Mouse (Mus musculus) heart, embryonic 16.5 days (tissue): ENCODE measurements around the gene Krtap5-3. TPM values are rescaled to one million over a fixed set of nuclear protein-coding genes. Genes with fewer than 3 reads are reported as not detected.
"Not testable (repeated sequence)": the region's sequence is repeated elsewhere in the genome, so short reads cannot be mapped to it uniquely, and the experiment has no call there.

Source experiments
- ATAC-seq: fragments of 200-750 bp; cut with Nextera tagmentation; replicated peaks from 2 replicates; pipeline ENCODE4 v1.8.0; 2017; ENCODE audit warnings: moderate number of reproducible peaks; ENCODE audit not compliant: insufficient read depth, low FRiP score; ENCODE audit errors: extremely low read depth
- H3K27ac ChIP-seq: fragments of 300-500 bp; sonication (generic); 2 replicates; pipeline ENCODE4 v1.5.1; 2014; ENCODE audit warnings: mild to moderate bottlenecking, low read length, control low read depth, moderate library complexity
- H3K27me3 ChIP-seq: fragments of 300-500 bp; sonication (generic); 2 replicates; pipeline ENCODE4 v1.6.1; 2014; ENCODE audit warnings: low read length, mixed read lengths; ENCODE audit not compliant: control insufficient read depth, insufficient read depth
- H3K36me3 ChIP-seq: fragments of 300-500 bp; sonication (generic); 2 replicates; pipeline ENCODE4 v1.6.1; 2014; ENCODE audit not compliant: control insufficient read depth, insufficient read depth
- H3K4me1 ChIP-seq: fragments of 300-500 bp; sonication (generic); 2 replicates; pipeline ENCODE4 v1.6.1; 2014; ENCODE audit warnings: low read length, mixed read lengths; ENCODE audit not compliant: control insufficient read depth, insufficient read depth
- H3K4me2 ChIP-seq: fragments of 300-500 bp; sonication (generic); 2 replicates; pipeline ENCODE4 v1.6.1; 2014; ENCODE audit warnings: low read depth, mild to moderate bottlenecking, control low read depth, low read length
- H3K4me3 ChIP-seq: fragments of 300-500 bp; sonication (generic); 2 replicates; pipeline ENCODE4 v1.5.1; 2014; ENCODE audit warnings: mild to moderate bottlenecking, control low read depth, low read length
- H3K9ac ChIP-seq: fragments of 300-500 bp; sonication (generic); 2 replicates; pipeline ENCODE4 v1.6.1; 2014; ENCODE audit warnings: low read length, control low read depth
- H3K9me3 ChIP-seq: fragments of 300-500 bp; sonication (generic); replicated peaks from 2 replicates; pipeline ENCODE4 v1.6.1; 2016; ENCODE audit warnings: low read length; ENCODE audit not compliant: control insufficient read depth
- WGBS: fragments of 180-500 bp; shearing (Covaris S2); extraction: QIAGEN DNeasy Blood & Tissue Kit; methylation state at CpG from one replicate; pipeline ENCODE4 v1.1.7; 2014; 5-methylcytosine and 5-hydroxymethylcytosine counted together
- polyA plus RNA-seq: library from polyadenylated mRNA; unstranded; fragments of >200 nt; fragmentation: Nextera tagmentation; extraction: Ambion mirVana; gene quantifications from 2 replicates; pipeline ENCODE4 v1.2.1, GENCODE M21; 2015

Gene Krtap5-3
- polyA plus RNA-seq, 1 experiment from 2014 or later = not detected

- Histone ChIP-seq H3K4me1 (no peaks in the 10 kb centered on the region), H3K9ac (no peak overlapping the region), H3K4me2 (no peak overlapping the region), H3K27ac (no peak overlapping the region), H3K27me3 (no peaks in the 10 kb centered on the region), H3K9me3 (no peaks in the 10 kb centered on the region), H3K4me3 (no peak overlapping the region), H3K36me3 (no peaks in the 10 kb centered on the region)
- ATAC-seq = no peak
- 59% methylated on average over 2 of the region's 2 CpGs for WGBS
These were observed 13.0 kb upstream of the Krtap5-3 start for GRCm38 (mm10) chr7:142188156-142188555.

GRCm38 (mm10) chr7:142190289-142190688, 10.9 kb upstream of the Krtap5-3 start, which contains the start of gene Gm10153:
Gene Gm10153 (minus strand): TSS chr7:142190389.
- Histone ChIP-seq H3K9ac (no peak within 1 kb of the TSS), H3K4me1 (no peaks in the 10 kb centered on the region), H3K27ac (no peak within 1 kb of the TSS), H3K4me2 (no peak within 1 kb of the TSS), H3K27me3 (no peaks in the 10 kb centered on the region), H3K4me3 (no peak within 1 kb of the TSS), H3K9me3 (peaks cover 4% of the 10 kb centered on the region; the same call in 1 of the 2 replicates), H3K36me3 (no peaks in the 10 kb centered on the region)
- WGBS = 29% methylated on average over 2 of the region's 2 CpGs
- ATAC-seq = no peak

GRCm38 (mm10) chr7:142198748-142199147, 2.4 kb upstream of the Krtap5-3 start:
- Histone ChIP-seq H3K36me3 (no peaks in the 10 kb centered on the region), H3K4me3 (no peak overlapping the region), H3K4me2 (no peak overlapping the region), H3K27ac (no peak overlapping the region), H3K4me1 (no peaks in the 10 kb centered on the region), H3K9ac (no peak overlapping the region), H3K9me3 (peaks cover 4% of the 10 kb centered on the region; the same call in 1 of the 2 replicates), H3K27me3 (no peaks in the 10 kb centered on the region)
- ATAC-seq = no peak
- 60% methylated on average over 2 of the region's 2 CpGs for WGBS

- Histone ChIP-seq H3K27ac (no peak overlapping the region), H3K27me3 (no peaks in the 10 kb centered on the region), H3K9me3 (no peaks in the 10 kb centered on the region), H3K4me2 (no peak overlapping the region), H3K9ac (no peak overlapping the region), H3K36me3 (no peaks in the 10 kb centered on the region), H3K4me1 (no peaks in the 10 kb centered on the region), H3K4me3 (no peak overlapping the region)
- ATAC-seq = no peak
These were observed 4.3 kb downstream of the Krtap5-3 start for GRCm38 (mm10) chr7:142205488-142205887.

- 79% methylated on average over 5 of the region's 5 CpGs for WGBS
- H3K4me1 ChIP-seq, H3K27ac ChIP-seq, H3K9me3 ChIP-seq, H3K27me3 ChIP-seq, H3K9ac ChIP-seq, H3K36me3 ChIP-seq, ATAC-seq, H3K4me3 ChIP-seq, H3K4me2 ChIP-seq: not testable (repeated sequence)
These were observed 5.7 kb downstream of the Krtap5-3 start for GRCm38 (mm10) chr7:142206891-142207290.

GRCm38 (mm10) chr7:142211559-142211958, 10.4 kb downstream of the Krtap5-3 start, which contains the start of gene Gm7579:
Gene Gm7579 (plus strand): TSS chr7:142211859.
- 35% methylated on average over 1 of the region's 1 CpGs for WGBS
- no peak for ATAC-seq
- H3K9me3 ChIP-seq = no peaks in the 10 kb centered on the region
- no peaks in the 10 kb centered on the region for H3K4me1 ChIP-seq
- H3K27ac ChIP-seq = no peak within 1 kb of the TSS
- H3K9ac ChIP-seq = no peak within 1 kb of the TSS
- no peak within 1 kb of the TSS for H3K4me3 ChIP-seq
- H3K27me3 ChIP-seq = no peaks in the 10 kb centered on the region
- no peaks in the 10 kb centered on the region for H3K36me3 ChIP-seq
- no peak within 1 kb of the TSS for H3K4me2 ChIP-seq

GRCm38 (mm10) chr7:142212136-142212535, 11.0 kb downstream of the Krtap5-3 start:
- not testable (repeated sequence) for H3K27me3 ChIP-seq, ATAC-seq, H3K36me3 ChIP-seq, H3K27ac ChIP-seq, H3K4me3 ChIP-seq, H3K4me2 ChIP-seq, H3K9me3 ChIP-seq, H3K4me1 ChIP-seq, H3K9ac ChIP-seq
- 59% methylated on average over 1 of the region's 1 CpGs for WGBS

- ATAC-seq = no peak
- no peaks in the 10 kb centered on the region for H3K27me3 ChIP-seq
- WGBS = 31% methylated on average over 2 of the region's 2 CpGs
- H3K4me3 ChIP-seq = no peak overlapping the region
- no peaks in the 10 kb centered on the region for H3K9me3 ChIP-seq
- H3K4me1 ChIP-seq = no peaks in the 10 kb centered on the region
- H3K27ac ChIP-seq = no peak overlapping the region
- H3K4me2 ChIP-seq = no peak overlapping the region
- H3K36me3 ChIP-seq = no peaks in the 10 kb centered on the region
- H3K9ac ChIP-seq = no peak overlapping the region
These were observed 23.4 kb downstream of the Krtap5-3 start for GRCm38 (mm10) chr7:142224518-142224917.

GRCm38 (mm10) chr7:142229871-142230270, 28.7 kb downstream of the Krtap5-3 start, which contains the start of gene Krtap5-5:
Gene Krtap5-5 (minus strand): TSS chr7:142229971.
- H3K27ac ChIP-seq, H3K36me3 ChIP-seq, H3K4me3 ChIP-seq, H3K9me3 ChIP-seq, H3K4me1 ChIP-seq, H3K4me2 ChIP-seq, H3K27me3 ChIP-seq, H3K9ac ChIP-seq, ATAC-seq: not testable (repeated sequence)
- WGBS = 39% methylated on average over 3 of the region's 3 CpGs
